Mouse (Mus musculus): ENCODE measurements around the gene Arvcf. TPM values are rescaled to one million over a fixed set of nuclear protein-coding genes. Genes with fewer than 3 reads are reported as not detected.

Gene Arvcf
- total and polyA plus RNA-seq, 3 experiments, result 9.1 to 14.5 TPM; not detected in 1

- TF ChIP-seq SIN3A (IDR thresholded peaks at IDR 0.05; ENCODE audit: low read length) (no peak), ELF1 (IDR thresholded peaks at IDR 0.05; ENCODE audit: low read depth, low read length) (no peak), ZMIZ1 (IDR thresholded peaks at IDR 0.05; ENCODE audit: low read depth, low read length) (no peak), E2F4 (IDR thresholded peaks at IDR 0.05; ENCODE audit: borderline replicate concordance, low read depth, low read length) (no peak), CTCF (IDR thresholded peaks at IDR 0.05 in 2 of 3, conservative IDR thresholded peaks at IDR 0.05 in 1 of 3; ENCODE audit: control insufficient read depth in 1 of 3, insufficient read depth in 1 of 3, low read depth in 2 of 3, low read length in 3 of 3, poor library complexity in 1 of 3, severe bottlenecking in 1 of 3) (no peak), MAZ (IDR thresholded peaks at IDR 0.05; ENCODE audit: low read depth, low read length) (no peak), MEF2A (IDR thresholded peaks at IDR 0.05; ENCODE audit: extremely low read depth, insufficient replicate concordance, low read depth, low read length, poor library complexity, severe bottlenecking) (no peak), SMC3 (IDR thresholded peaks at IDR 0.05; ENCODE audit: low read depth, low read length) (no peak), GATA1 (IDR thresholded peaks at IDR 0.05; ENCODE audit: low read depth, low read length) (no peak), TBP (IDR thresholded peaks at IDR 0.05; ENCODE audit: low read depth, low read length) (no peak), KAT2A (conservative IDR thresholded peaks at IDR 0.05; ENCODE audit: low read depth, low read length) (no peak), TCF12 (IDR thresholded peaks at IDR 0.05; ENCODE audit: low read depth, low read length) (no peak), GABPA (IDR thresholded peaks at IDR 0.05; ENCODE audit: low read depth, low read length) (no peak), POLR2A (IDR thresholded peaks at IDR 0.05; ENCODE audit: control insufficient read depth in 1 of 2, insufficient read depth in 1 of 2, low read depth in 1 of 2, low read length in 2 of 2, poor library complexity in 1 of 2) (no peak), MAFK (IDR thresholded peaks at IDR 0.05; ENCODE audit: borderline replicate concordance, low read depth, low read length) (no peak), ZNF384 (IDR thresholded peaks at IDR 0.05; ENCODE audit: low read depth, low read length) (no peak), USF1 (IDR thresholded peaks at IDR 0.05; ENCODE audit: low read depth, low read length) (no peak), POLR2AphosphoS2 (IDR thresholded peaks at IDR 0.05; ENCODE audit: low read length) (no peak), MAX (IDR thresholded peaks at IDR 0.05; ENCODE audit: low read length) (no peak)
- Histone ChIP-seq H3K79me2 (ENCODE audit: control insufficient read depth, insufficient read depth, low read length, poor library complexity) (no peaks in the 10 kb centered on the region), H3K27ac (ENCODE audit: control insufficient read depth, low read depth, low read length) (no peak overlapping the region), H3K9ac (ENCODE audit: control insufficient read depth, low read depth, low read length, poor library complexity, severe bottlenecking) (no peak overlapping the region), H3K4me1 (ENCODE audit: control insufficient read depth in 1 of 2, insufficient read depth in 2 of 2, low read length in 2 of 2) (peaks cover 10 to 12% of the 10 kb centered on the region in 2 experiments), H3K4me3 (ENCODE audit: control insufficient read depth in 1 of 2, insufficient read depth in 1 of 2, low read depth in 2 of 2, low read length in 2 of 2) (no peak overlapping the region), H3K9me3 (replicated peaks; ENCODE audit: insufficient read depth, low read length) (no peaks in the 10 kb centered on the region), H3K27me3 (ENCODE audit: control insufficient read depth in 1 of 2, insufficient read depth in 2 of 2, low read length in 2 of 2) (no peaks in the 10 kb centered on the region), H3K36me3 (ENCODE audit: control insufficient read depth in 1 of 2, insufficient read depth in 2 of 2, low read length in 2 of 2) (peaks cover 13 to 20% of the 10 kb centered on the region in 2 experiments)
- no peak for DNase-seq (ENCODE audit: low read depth, low spot score)
Observed at GRCm38 (mm10) chr16:18321443-18321842, 26.5 kb upstream of the Arvcf start.

- Histone ChIP-seq H3K36me3 (ENCODE audit: control insufficient read depth in 1 of 2, insufficient read depth in 2 of 2, low read length in 2 of 2) (peaks cover 13 to 20% of the 10 kb centered on the region in 2 experiments), H3K4me1 (ENCODE audit: control insufficient read depth in 1 of 2, insufficient read depth in 2 of 2, low read length in 2 of 2) (peaks cover 10 to 12% of the 10 kb centered on the region in 2 experiments), H3K27ac (ENCODE audit: control insufficient read depth, low read depth, low read length) (no peak overlapping the region), H3K9me3 (replicated peaks; ENCODE audit: insufficient read depth, low read length) (no peaks in the 10 kb centered on the region), H3K27me3 (ENCODE audit: control insufficient read depth in 1 of 2, insufficient read depth in 2 of 2, low read length in 2 of 2) (no peaks in the 10 kb centered on the region), H3K4me3 (ENCODE audit: control insufficient read depth in 1 of 2, insufficient read depth in 1 of 2, low read depth in 2 of 2, low read length in 2 of 2) (no peak overlapping the region), H3K9ac (ENCODE audit: control insufficient read depth, low read depth, low read length, poor library complexity, severe bottlenecking) (no peak overlapping the region), H3K79me2 (ENCODE audit: control insufficient read depth, insufficient read depth, low read length, poor library complexity) (no peaks in the 10 kb centered on the region)
- TF ChIP-seq ZKSCAN1 (IDR thresholded peaks at IDR 0.05; ENCODE audit: low read depth, low read length) (no peak), ETS1 (IDR thresholded peaks at IDR 0.05; ENCODE audit: low read depth, low read length) (no peak), TAL1 (IDR thresholded peaks at IDR 0.05; ENCODE audit: low read length) (no peak), EP300 (IDR thresholded peaks at IDR 0.05; ENCODE audit: low read depth in 1 of 2, low read length in 2 of 2) (no peak), TBP (IDR thresholded peaks at IDR 0.05; ENCODE audit: low read depth, low read length) (no peak), POLR2AphosphoS5 (IDR thresholded peaks at IDR 0.05; ENCODE audit: borderline replicate concordance, low read depth, low read length) (no peak), MYB (IDR thresholded peaks at IDR 0.05; ENCODE audit: low read depth, low read length) (no peak), BHLHE40 (IDR thresholded peaks at IDR 0.05; ENCODE audit: borderline replicate concordance, low read depth, low read length) (no peak)
- DNase-seq (ENCODE audit: low read depth, low spot score), result no peak
Observed at GRCm38 (mm10) chr16:18323460-18323859, 24.5 kb upstream of the Arvcf start.

Data from MEL (cell line).